Mouse (Mus musculus): Measurements from ENCODE around the gene Pgk2. TPM values are rescaled to one million over a fixed set of nuclear protein-coding genes. Genes with fewer than 3 reads are reported as not detected.

Gene Pgk2
- 1 to 10 TPM in 1 of 2 experiments, not detected in 1; 2.5 TPM for polyA plus RNA-seq (2017; shearing (Covaris generic))

DNA sequence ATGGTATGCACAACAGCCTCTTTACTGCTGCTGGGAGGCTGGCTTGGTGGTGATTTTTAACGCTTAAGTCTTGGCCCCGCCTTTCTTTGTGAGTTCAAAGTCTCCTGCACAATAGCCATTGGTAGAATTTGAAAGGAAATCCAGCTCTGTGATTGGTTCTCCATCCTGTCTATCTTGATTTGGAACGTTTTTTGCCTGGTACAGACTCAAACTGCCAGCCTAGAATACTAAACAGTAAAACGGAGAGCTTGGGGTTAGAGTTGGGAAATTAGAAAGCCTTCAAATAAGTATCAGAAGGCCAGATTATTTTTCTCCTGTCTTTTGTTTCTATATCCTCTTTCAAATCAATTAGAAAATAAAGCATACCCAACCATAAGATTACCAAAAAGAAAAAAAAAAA is at the start of gene Pgk2:
Pgk2 (minus strand) TSS at position 101 of the 400 bp plus-strand sequence.

GRCm38 (mm10) chr17:40242135-40242534 is 33.7 kb upstream of the Pgk2 start, which contains the start of gene Crisp3:
Crisp3 (minus strand) TSS chr17:40242288.

Other genes with a start within 250 kb of the Pgk2 start
- not detected for gene AC192777.2, start 113.2 kb downstream of the Pgk2 start, polyA plus RNA-seq (2017; shearing (Covaris generic))
- gene Crisp3, start 33.6 kb upstream of the Pgk2 start, polyA plus RNA-seq (2017; shearing (Covaris generic)), result under 1 TPM; 0.23 to 0.58 TPM
- 100 to 1,000 TPM in 1 of 2 experiments, 1 to 10 TPM in 1; 1.2 to 184 TPM for gene Crisp1, start 110.6 kb upstream of the Pgk2 start, polyA plus RNA-seq (2017; shearing (Covaris generic))

Measured in inflammation-experienced regulatory T-cells (primary cell).